13 mouse cellular contexts compared by ENCODE assay signal in genomic region chr10:19936961-19937708, GRCm38 (mm10). TPM values are rescaled to one million over a fixed set of nuclear protein-coding genes. Genes with fewer than 3 reads are reported as not detected.
DNase-seq lines count a peak whose midpoint lies in the region; ATAC-seq and TF ChIP-seq lines count a peak whose summit lies in the region.
"Had no signal": no experiment of that assay in that cellular context is flagged by ENCODE, and none has a peak within 500 bp of the region (broad histone marks: within the 10 kb centered on the region; RNA-seq: fewer than 3 reads in every experiment).

No protein-coding gene starts in this region.

- ATAC-seq in heart, embryonic 11.5 days (replicated peaks; ENCODE audit: insufficient number of reproducible peaks, low FRiP score, low TSS enrichment) = no peak
- no peak for ATAC-seq in lung, embryonic 16.5 days (ENCODE audit: low read depth)
- ATAC-seq in heart, embryonic 16.5 days (replicated peaks; ENCODE audit: extremely low read depth, insufficient read depth, low FRiP score) = no peak
- no peak for ATAC-seq in limb, embryonic 14.5 days (ENCODE audit: low FRiP score, low read depth)
- no peak for ATAC-seq in forebrain, embryonic 16.5 days

- 0 out of 2 replicates have a peak, but pooled peaks cover 7% of the 10 kb centered on the region for H3K27me3 ChIP-seq in heart, embryonic 11.5 days (ENCODE audit: control insufficient read depth, insufficient read depth, low read length)
- peaks cover 3% of the 10 kb centered on the region; the same call in 1 of the 2 replicates for H3K27me3 ChIP-seq in lung, embryonic 16.5 days (ENCODE audit: control insufficient read depth, insufficient read depth, low read depth, low read length)
- no peaks in the 10 kb centered on the region for H3K27me3 ChIP-seq in heart, embryonic 16.5 days (ENCODE audit: control insufficient read depth, insufficient read depth, low read length)
- 0 out of 2 replicates have a peak, but pooled peaks cover 5% of the 10 kb centered on the region for H3K27me3 ChIP-seq in limb, embryonic 14.5 days (ENCODE audit: control insufficient read depth, insufficient read depth, low read length)
- H3K27me3 ChIP-seq in forebrain, embryonic 16.5 days (replicated peaks; ENCODE audit: control insufficient read depth, insufficient read depth, low read length) = 0 out of 2 replicates have a peak, but pooled peaks cover 8% of the 10 kb centered on the region

- peaks cover 29% of the 10 kb centered on the region for H3K4me1 ChIP-seq in heart, embryonic 11.5 days (ENCODE audit: control insufficient read depth, insufficient read depth, low read length)
- H3K4me1 ChIP-seq in lung, embryonic 16.5 days (replicated peaks; ENCODE audit: control insufficient read depth, insufficient read depth, low read length) = peaks cover 17% of the 10 kb centered on the region
- H3K4me1 ChIP-seq in lung, adult 2 months (ENCODE audit: control insufficient read depth, insufficient read depth, low read length) = peaks cover 11% of the 10 kb centered on the region
- peaks cover 40% of the 10 kb centered on the region for H3K4me1 ChIP-seq in heart, embryonic 16.5 days (ENCODE audit: control insufficient read depth, insufficient read depth, low read length)
- peaks cover 21% of the 10 kb centered on the region for H3K4me1 ChIP-seq in limb, embryonic 14.5 days (ENCODE audit: control insufficient read depth, insufficient read depth, low read length)
- H3K4me1 ChIP-seq in forebrain, embryonic 16.5 days (replicated peaks; ENCODE audit: control insufficient read depth, insufficient read depth, low read length) = peaks cover 13% of the 10 kb centered on the region

- no peak overlapping the region for H3K9ac ChIP-seq in heart, embryonic 11.5 days (ENCODE audit: low read depth, low read length)
- no peak overlapping the region for H3K9ac ChIP-seq in lung, embryonic 16.5 days (ENCODE audit: low read length)
- no peak overlapping the region; the same call in 1 of the 2 replicates for H3K9ac ChIP-seq in heart, embryonic 16.5 days (ENCODE audit: low read length)
- no peak overlapping the region for H3K9ac ChIP-seq in limb, embryonic 14.5 days (ENCODE audit: low read depth, low read length, severe bottlenecking)
- H3K9ac ChIP-seq in forebrain, embryonic 16.5 days (replicated peaks; ENCODE audit: low read depth, low read length) = no peak overlapping the region

- TF ChIP-seq CTCF in lung, adult 2 months (IDR thresholded peaks at IDR 0.05; ENCODE audit: insufficient read depth, low read length) = no peak

- intact Hi-C loops in heart, postnatal 10 days (cut with DNase I) = no loop called here

- WGBS in heart, embryonic 11.5 days (ENCODE audit: insufficient replicate concordance) = 57% methylated on average over 9 of the region's 9 CpGs
- 78% methylated on average over 9 of the region's 9 CpGs for whole genome bisulfite sequencing in lung, embryonic 16.5 days
- 64% methylated on average over 9 of the region's 9 CpGs for WGBS in lung, adult 2 months
- WGBS in heart, embryonic 16.5 days = 63% methylated on average over 9 of the region's 9 CpGs
- WGBS in limb, embryonic 14.5 days = 64% methylated on average over 9 of the region's 9 CpGs
- WGBS in forebrain, embryonic 16.5 days = 70% methylated on average over 9 of the region's 9 CpGs

- H3K4me3 ChIP-seq in heart, embryonic 11.5 days (ENCODE audit: low read depth, low read length) = no peak overlapping the region
- H3K4me3 ChIP-seq in lung, embryonic 16.5 days (ENCODE audit: low read length) = no peak overlapping the region
- H3K4me3 ChIP-seq in lung, adult 2 months (replicated peaks; ENCODE audit: extremely low read depth, low read depth, low read length) = no peak overlapping the region
- H3K4me3 ChIP-seq in heart, embryonic 16.5 days (ENCODE audit: low read length) = peak overlapping the region; percentile 28
- no peak overlapping the region for H3K4me3 ChIP-seq in limb, embryonic 14.5 days (replicated peaks; ENCODE audit: low read length)
- H3K4me3 ChIP-seq in forebrain, embryonic 16.5 days (replicated peaks; ENCODE audit: low read length) = no peak overlapping the region

- H3K9me3 ChIP-seq in heart, embryonic 11.5 days (replicated peaks; ENCODE audit: control insufficient read depth, low read length) = no peaks in the 10 kb centered on the region
- no peaks in the 10 kb centered on the region for H3K9me3 ChIP-seq in lung, embryonic 16.5 days (ENCODE audit: control insufficient read depth, low read length)
- H3K9me3 ChIP-seq in heart, embryonic 16.5 days (replicated peaks; ENCODE audit: control insufficient read depth, low read length) = no peaks in the 10 kb centered on the region
- H3K9me3 ChIP-seq in limb, embryonic 14.5 days (ENCODE audit: control insufficient read depth, low read length) = no peaks in the 10 kb centered on the region
- H3K9me3 ChIP-seq in forebrain, embryonic 16.5 days (ENCODE audit: control insufficient read depth, low read length) = no peaks in the 10 kb centered on the region

- H3K4me2 ChIP-seq in heart, embryonic 11.5 days = peak overlapping the region; percentile 47
- H3K4me2 ChIP-seq in lung, embryonic 16.5 days (ENCODE audit: low read depth, low read length) = 0 out of 2 replicates have a peak overlapping the region, but pooled peaks have one; percentile 40
- peak overlapping the region; percentile 53 for H3K4me2 ChIP-seq in heart, embryonic 16.5 days (ENCODE audit: low read depth, low read length)
- H3K4me2 ChIP-seq in limb, embryonic 14.5 days (replicated peaks; ENCODE audit: low read depth, low read length, severe bottlenecking) = peak overlapping the region; percentile 14; the same call in 1 of the 2 replicates
- no peak overlapping the region for H3K4me2 ChIP-seq in forebrain, embryonic 16.5 days (ENCODE audit: low read length)

- no peak for DNase-seq in heart, postnatal 10 days
- no peak for DNase-seq in lung, adult 2 months
- no peak for DNase-seq in limb, embryonic 14.5 days (ENCODE audit: low spot score)
- DNase-seq in ovary, postnatal 36 days (ENCODE audit: low spot score) = no peak
- DNase-seq: gastrocnemius, postnatal 14 days; layer of hippocampus, adult 9-11 months; lung, postnatal 14 days; right cerebral cortex, postnatal 25 days; thymus, postnatal 25 days had no signal

- TF ChIP-seq POLR2A in lung, adult 2 months (IDR thresholded peaks at IDR 0.05; ENCODE audit: borderline replicate concordance, extremely low read depth, low read depth, low read length) = no peak
- no peak for TF ChIP-seq POLR2A in limb, embryonic 14.5 days (IDR thresholded peaks at IDR 0.05; ENCODE audit: borderline replicate concordance, extremely low read depth, insufficient read depth, insufficient read length)

- no peaks in the 10 kb centered on the region for H3K36me3 ChIP-seq in heart, embryonic 11.5 days (ENCODE audit: control insufficient read depth, insufficient read depth, low read length)
- no peaks in the 10 kb centered on the region for H3K36me3 ChIP-seq in lung, embryonic 16.5 days (ENCODE audit: control insufficient read depth, insufficient read depth, low read length)
- H3K36me3 ChIP-seq in heart, embryonic 16.5 days (ENCODE audit: control insufficient read depth, insufficient read depth) = no peaks in the 10 kb centered on the region
- no peaks in the 10 kb centered on the region for H3K36me3 ChIP-seq in limb, embryonic 14.5 days (ENCODE audit: control insufficient read depth, insufficient read depth, low read length)
- no peaks in the 10 kb centered on the region for H3K36me3 ChIP-seq in forebrain, embryonic 16.5 days (ENCODE audit: control insufficient read depth, insufficient read depth)

- no peak overlapping the region for H3K27ac ChIP-seq in heart, embryonic 11.5 days (ENCODE audit: low read depth, low read length)
- no peak overlapping the region for H3K27ac ChIP-seq in lung, embryonic 16.5 days (ENCODE audit: low read length)
- 0 out of 2 replicates have a peak overlapping the region, but pooled peaks have one; percentile 16 for H3K27ac ChIP-seq in heart, embryonic 16.5 days (ENCODE audit: low read length)
- no peak overlapping the region for H3K27ac ChIP-seq in limb, embryonic 14.5 days (replicated peaks; ENCODE audit: low read depth, low read length)
- no peak overlapping the region for H3K27ac ChIP-seq in forebrain, embryonic 16.5 days (ENCODE audit: low read length)

RNA-seq across cellular contexts. Expression of gene Map3k5, which starts 2.9 kb away (rescaled TPM):
- 3.2 and 4.2 TPM in 2 replicates for polyA plus RNA-seq in heart, embryonic 11.5 days (2014; fragmentation: Nextera tagmentation; extraction: Ambion mirVana)
- 10 to 100 TPM; 27.1 to 31.5 TPM for total RNA-seq in heart, postnatal 10 days (2021)
- polyA plus RNA-seq in lung, embryonic 16.5 days (2015; fragmentation: Nextera tagmentation; extraction: Ambion mirVana) = 1.2 and 1.7 TPM in 2 replicates
- polyA plus RNA-seq in lung, adult 2 months (2012; rRNA removed) = 6.4 and 9.5 TPM in 2 replicates
- 2.8 and 3.0 TPM in 2 replicates for polyA plus RNA-seq in heart, embryonic 16.5 days (2015; fragmentation: Nextera tagmentation; extraction: Ambion mirVana)
- 3.0 and 3.5 TPM in 2 replicates for polyA plus RNA-seq in limb, embryonic 14.5 days (2012; rRNA removed)
- 2.0 and 2.4 TPM in 2 replicates for polyA plus RNA-seq in limb, embryonic 14.5 days (2014; fragmentation: Nextera tagmentation; extraction: Ambion mirVana)
- polyA plus RNA-seq in forebrain, embryonic 16.5 days (2015; fragmentation: Nextera tagmentation; extraction: Ambion mirVana) = 0.80 and 0.84 TPM in 2 replicates

RNA-seq across cellular contexts. Expression of gene Pex7, which starts 29.6 kb away (rescaled TPM):
- 36.5 and 38.4 TPM in 2 replicates for polyA plus RNA-seq in heart, embryonic 11.5 days (2014; fragmentation: Nextera tagmentation; extraction: Ambion mirVana)
- 10 to 100 TPM; 23.3 to 23.7 TPM for total RNA-seq in heart, postnatal 10 days (2021)
- 30.5 and 34.2 TPM in 2 replicates for polyA plus RNA-seq in lung, embryonic 16.5 days (2015; fragmentation: Nextera tagmentation; extraction: Ambion mirVana)
- polyA plus RNA-seq in lung, adult 2 months (2012; rRNA removed) = 24.9 and 36.7 TPM in 2 replicates
- 38.6 and 41.4 TPM in 2 replicates for polyA plus RNA-seq in heart, embryonic 16.5 days (2015; fragmentation: Nextera tagmentation; extraction: Ambion mirVana)
- 19.2 and 19.7 TPM in 2 replicates for polyA plus RNA-seq in limb, embryonic 14.5 days (2012; rRNA removed)
- polyA plus RNA-seq in limb, embryonic 14.5 days (2014; fragmentation: Nextera tagmentation; extraction: Ambion mirVana) = 26.4 and 31.5 TPM in 2 replicates
- polyA plus RNA-seq in forebrain, embryonic 16.5 days (2015; fragmentation: Nextera tagmentation; extraction: Ambion mirVana) = 23.9 and 24.3 TPM in 2 replicates
